Comparison of ENCODE assay signal across 8 mouse cellular contexts in the genomic region with DNA sequence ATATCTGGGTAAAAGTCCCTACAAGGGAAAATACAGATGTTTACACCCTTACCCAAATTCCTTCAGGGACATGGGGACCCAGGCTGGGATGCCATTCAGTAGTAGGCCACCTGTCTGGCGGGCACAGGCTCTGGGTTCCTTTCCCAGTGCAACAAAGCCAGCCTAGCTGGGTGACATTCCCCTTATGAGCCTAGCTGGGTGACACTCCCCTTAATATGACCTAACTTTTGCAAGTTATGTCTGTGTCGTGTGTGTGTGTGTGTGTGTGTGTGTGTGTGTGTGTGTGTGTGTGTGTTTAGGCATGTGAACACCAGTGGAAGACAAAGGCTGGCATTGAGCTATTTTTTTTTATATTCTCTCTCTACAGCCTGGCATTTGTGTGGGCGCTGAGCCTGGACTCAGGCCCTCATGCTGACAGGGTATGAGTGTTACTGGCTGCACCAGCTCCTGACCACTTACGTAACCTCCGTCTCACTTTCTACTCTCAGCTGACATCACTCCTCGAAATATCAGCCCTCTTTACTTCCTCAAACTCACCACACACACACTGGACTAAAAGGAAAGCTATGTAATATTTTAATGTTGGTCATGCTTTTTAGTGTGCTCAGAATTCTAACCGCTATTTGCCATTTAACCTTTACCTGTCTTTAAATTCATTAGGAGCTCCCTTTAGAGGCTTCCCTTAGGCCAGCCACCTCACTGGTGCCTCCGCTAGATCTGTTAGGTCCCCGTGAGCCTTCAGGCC. TPM values are rescaled to one million over a fixed set of nuclear protein-coding genes. Genes with fewer than 3 reads are reported as not detected.
DNase-seq lines count a peak whose midpoint lies in the region; TF ChIP-seq lines count a peak whose summit lies in the region.

No protein-coding gene starts in this region.

- intact Hi-C loops in heart, postnatal 25 days (cut with DNase I) = no loop called here

- peaks cover 45% of the 10 kb centered on the region for H3K4me1 ChIP-seq in bone marrow macrophage, adult 2 months (ENCODE audit: control insufficient read depth, insufficient read depth, low read length)

- no peak overlapping the region for H3K27ac ChIP-seq in layer of hippocampus, adult 2 months
- peak overlapping the region; percentile 99 for H3K27ac ChIP-seq in bone marrow macrophage, adult 2 months (ENCODE audit: insufficient read depth, low read depth, low read length)

- no peak overlapping the region for H3K4me3 ChIP-seq in layer of hippocampus, adult 2 months
- peak overlapping the region; percentile 51 for H3K4me3 ChIP-seq in bone marrow macrophage, adult 2 months (ENCODE audit: insufficient read depth, low read length)

- no peak for TF ChIP-seq CTCF in layer of hippocampus, adult 2 months (conservative IDR thresholded peaks at IDR 0.05)
- 0 out of 2 replicates have a peak, but pooled peaks have one; percentile 19 for TF ChIP-seq CTCF in bone marrow macrophage, adult 2 months (IDR thresholded peaks at IDR 0.05; ENCODE audit: low read depth, low read length)

- TF ChIP-seq POLR2A in bone marrow macrophage, adult 2 months (IDR thresholded peaks at IDR 0.05; ENCODE audit: borderline replicate concordance, low read depth, low read length) = no peak

- peak; percentile 41 for DNase-seq in layer of hippocampus, adult 9-10 months (ENCODE audit: low spot score)
- no peak for DNase-seq in layer of hippocampus, adult 2 months (ENCODE audit: low spot score in 2 of 2)
- peak; percentile 43 for DNase-seq in heart, postnatal 25 days (ENCODE audit: low spot score)
- DNase-seq in monocyte, adult 2 months (ENCODE audit: low read depth in 1 of 2, low spot score in 2 of 2) = peak; percentile 51 to 60
- no peak for DNase-seq in testis, postnatal 14 days (ENCODE audit: low spot score)
- DNase-seq in layer of hippocampus, adult 18-20 months (ENCODE audit: low spot score in 2 of 2) = no peak
- DNase-seq in layer of hippocampus, adult 8-10 months (ENCODE audit: low spot score in 2 of 2) = no peak

RNA-seq across cellular contexts. Expression of a gene that starts 5.8 kb away (rescaled TPM):
- total RNA-seq in layer of hippocampus, adult 2 months (2021) = not detected
- polyA plus RNA-seq in bone marrow macrophage, adult 2 months (2012; ENCODE audit: insufficient read depth, insufficient read length, missing spikeins) = not detected in 2 replicates
- under 1 TPM; 0.10 to 0.31 TPM for total RNA-seq in heart, postnatal 25 days (2021)
- not detected for total RNA-seq in layer of hippocampus, adult 18-20 months (2021)
- total RNA-seq in layer of hippocampus, adult 8-10 months (2022) = not detected

RNA-seq across cellular contexts. Expression of a gene that starts 37.2 kb away (rescaled TPM):
- 100 to 1,000 TPM; 132 to 135 TPM for total RNA-seq in layer of hippocampus, adult 2 months (2021)
- polyA plus RNA-seq in bone marrow macrophage, adult 2 months (2012; ENCODE audit: insufficient read depth, insufficient read length, missing spikeins) = 111 and 122 TPM in 2 replicates
- 10 to 100 TPM; 72.5 to 87.3 TPM for total RNA-seq in heart, postnatal 25 days (2021)
- total RNA-seq in layer of hippocampus, adult 18-20 months (2021) = 100 to 1,000 TPM; 145 to 146 TPM
- total RNA-seq in layer of hippocampus, adult 8-10 months (2022) = 100 to 1,000 TPM; 130 to 145 (median 134) TPM

Comparison
In these comparisons a context has a peak if more than half of its experiments do, and no peak if none do; other contexts are left out.
1. DNase-seq: peak in layer of hippocampus, adult 9-10 months (single experiment), heart, postnatal 25 days (single experiment) and monocyte, adult 2 months (2 of 2); none in layer of hippocampus, adult 2 months (0 of 2), testis, postnatal 14 days (single experiment), layer of hippocampus, adult 18-20 months (0 of 2) and layer of hippocampus, adult 8-10 months (0 of 2).